Mouse (Mus musculus) liver, adult 2 months (tissue): ENCODE data around the gene Pde6c.

Source experiments
- CTCF ChIP-seq: fragments of 200-500 bp; IDR thresholded peaks from 2 replicates; pipeline ENCODE4 v1.5.1; 2011; ENCODE audit warnings: low read depth, low read length, control low read depth
- POLR2A ChIP-seq: fragments of 200-500 bp; IDR thresholded peaks from 2 replicates; pipeline ENCODE4 v1.6.1; 2011; ENCODE audit warnings: low read length, control low read depth; ENCODE audit not compliant: insufficient read depth; ENCODE audit errors: extremely low read depth

DNA sequence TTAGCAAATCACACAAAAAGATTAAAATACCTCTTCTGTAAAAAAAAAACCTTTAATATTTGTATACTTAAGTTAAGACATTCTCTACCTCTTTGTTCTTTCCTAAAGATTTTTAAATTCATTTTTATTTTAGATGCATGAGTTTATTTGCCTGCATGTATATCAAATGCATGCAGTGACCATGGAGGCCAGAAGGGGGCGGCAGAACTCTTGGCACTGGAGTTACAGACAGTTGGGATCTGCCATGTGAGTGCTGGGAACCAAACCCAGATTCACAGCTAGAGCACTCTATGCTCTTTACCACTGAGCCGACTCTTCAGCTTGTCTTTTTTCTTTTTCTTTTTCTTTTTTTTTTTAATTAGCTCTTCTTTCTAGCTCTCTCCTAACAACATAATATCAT, 96.1 kb downstream of the Pde6c start:
- TF ChIP-seq POLR2A = no peak
- peak; percentile 26; the same call in 1 of the 2 replicates for TF ChIP-seq CTCF
